Mouse (Mus musculus) sigmoid colon, adult 10 weeks (tissue): ENCODE measurements around the gene Dgcr6. TPM values are rescaled to one million over a fixed set of nuclear protein-coding genes. Genes with fewer than 3 reads are reported as not detected.

Experiments used
- polyA plus RNA-seq: library from polyadenylated mRNA; stranded (reverse); fragments of 350-450 nt; fragmentation: Illumina TruSeq; extraction: RNeasy Lipid Tissue Mini Kit (QIAGEN cat#74804); gene quantifications from one replicate; pipeline ENCODE4 v1.2.3, GENCODE M21; 2014; ENCODE audit warnings: low read depth, low replicate concordance

The Dgcr6 gene
- 2.8 TPM for polyA plus RNA-seq

GRCm38 (mm10) chr16:18052731-18053202 lies at the start of gene Dgcr6:
Dgcr6 (plus strand) TSS chr16:18052860.

Other genes starting within 250 kb of the Dgcr6 start
- not detected for gene B830017H08Rik, start 219.7 kb upstream of the Dgcr6 start, polyA plus RNA-seq
- 1.1 TPM for gene Car15, start 214.5 kb upstream of the Dgcr6 start, polyA plus RNA-seq
- not detected for gene Gm20518, start 161.2 kb upstream of the Dgcr6 start, polyA plus RNA-seq
- gene Tssk1, start 158.6 kb upstream of the Dgcr6 start, polyA plus RNA-seq: not detected
- 9.9 TPM for gene Dgcr2, start 154.3 kb upstream of the Dgcr6 start, polyA plus RNA-seq
- gene Tssk2, start 154.2 kb upstream of the Dgcr6 start, polyA plus RNA-seq: not detected
- 3.5 TPM for gene Ess2, start 141.5 kb upstream of the Dgcr6 start, polyA plus RNA-seq
- not detected for gene Gsc2, start 137.8 kb upstream of the Dgcr6 start, polyA plus RNA-seq
- gene Slc25a1, start 124.6 kb upstream of the Dgcr6 start, polyA plus RNA-seq: 14.8 TPM
- gene Vpreb2, start 72.4 kb upstream of the Dgcr6 start, polyA plus RNA-seq: not detected
- 0.28 TPM for gene Prodh, start 37.3 kb downstream of the Dgcr6 start, polyA plus RNA-seq
- gene Rtn4r, start 74.8 kb downstream of the Dgcr6 start, polyA plus RNA-seq: not detected
- gene Ccdc188, start 165.0 kb downstream of the Dgcr6 start, polyA plus RNA-seq: not detected
- gene Zdhhc8, start 182.3 kb downstream of the Dgcr6 start, polyA plus RNA-seq: not detected
- 20.5 TPM for gene Trmt2a, start 195.8 kb downstream of the Dgcr6 start, polyA plus RNA-seq
- 91.6 TPM for gene Ranbp1, start 195.9 kb downstream of the Dgcr6 start, polyA plus RNA-seq
- not detected for gene Gm49776, start 205.5 kb downstream of the Dgcr6 start, polyA plus RNA-seq
- 32.4 TPM for gene Dgcr8, start 236.4 kb downstream of the Dgcr6 start, polyA plus RNA-seq